ENCODE assay signal across 20 mouse cellular contexts in genomic region chr1:136456741-136457140, GRCm38 (mm10). TPM values are rescaled to one million over a fixed set of nuclear protein-coding genes. Genes with fewer than 3 reads are reported as not detected.
DNase-seq lines count a peak whose midpoint lies in the region; ATAC-seq and TF ChIP-seq lines count a peak whose summit lies in the region.
"Had no signal": no experiment of that assay in that cellular context is flagged by ENCODE, and none has a peak within 500 bp of the region (broad histone marks: within the 10 kb centered on the region; RNA-seq: fewer than 3 reads in every experiment).

No protein-coding gene starts in this region.

- DNase-seq in cerebellum, postnatal 10 days = peak; percentile 30 to 44
- no peak for DNase-seq in cerebellum, adult 9-11 months
- peak; percentile 58 for DNase-seq in heart, embryonic 10.5 days (ENCODE audit: low spot score)
- no peak for DNase-seq in heart, postnatal 4 days
- DNase-seq in liver, adult 2 months (ENCODE audit: extremely low read depth, low read depth, low spot score) = peak; percentile 58
- DNase-seq: adrenal gland, adult 8-10 months; adrenal gland, postnatal 14 days; adrenal gland, postnatal 36 days; B cell, adult 2 months had no signal

- H3K4me2 ChIP-seq in forebrain, embryonic 15.5 days (replicated peaks) = no peak overlapping the region
- no peak overlapping the region for H3K4me2 ChIP-seq in forebrain, embryonic 16.5 days (ENCODE audit: low read length)
- H3K4me2 ChIP-seq in liver, embryonic 12.5 days = no peak overlapping the region
- H3K4me2 ChIP-seq: embryonic facial prominence, embryonic 12.5 days; forebrain, embryonic 13.5 days had no signal

- no peaks in the 10 kb centered on the region for H3K36me3 ChIP-seq in forebrain, embryonic 15.5 days
- no peaks in the 10 kb centered on the region for H3K36me3 ChIP-seq in forebrain, embryonic 16.5 days (ENCODE audit: control insufficient read depth, insufficient read depth)
- H3K36me3 ChIP-seq in heart, embryonic 10.5 days = no peaks in the 10 kb centered on the region
- no peaks in the 10 kb centered on the region for H3K36me3 ChIP-seq in liver, adult 2 months (ENCODE audit: control insufficient read depth, insufficient read depth, low read length)
- no peaks in the 10 kb centered on the region for H3K36me3 ChIP-seq in liver, embryonic 12.5 days
- H3K36me3 ChIP-seq: embryonic facial prominence, embryonic 10.5 days; embryonic facial prominence, embryonic 12.5 days; G1E had no signal

- TF ChIP-seq CTCF in liver, adult 2 months (IDR thresholded peaks at IDR 0.05; ENCODE audit: low read depth, low read length) = no peak

- ATAC-seq in forebrain, embryonic 15.5 days (replicated peaks) = no peak
- ATAC-seq in forebrain, embryonic 16.5 days = no peak
- ATAC-seq in liver, embryonic 12.5 days = no peak
- ATAC-seq: activated CD4-positive, CD25-positive, alpha-beta regulatory T cell, adult 4 months; CD4-positive, CD25-positive, alpha-beta regulatory T cell, adult 4 months; forebrain, embryonic 13.5 days; Patski had no signal

- TF ChIP-seq POLR2A in liver, adult 2 months (IDR thresholded peaks at IDR 0.05; ENCODE audit: extremely low read depth, insufficient read depth, low read length) = no peak

- H3K9me3 ChIP-seq in forebrain, embryonic 15.5 days = no peaks in the 10 kb centered on the region
- H3K9me3 ChIP-seq in forebrain, embryonic 16.5 days (ENCODE audit: control insufficient read depth, low read length) = no peaks in the 10 kb centered on the region
- H3K9me3 ChIP-seq in heart, embryonic 10.5 days = no peaks in the 10 kb centered on the region
- H3K9me3 ChIP-seq in liver, embryonic 12.5 days (replicated peaks) = no peaks in the 10 kb centered on the region
- H3K9me3 ChIP-seq: embryonic facial prominence, embryonic 10.5 days; embryonic facial prominence, embryonic 12.5 days; forebrain, embryonic 13.5 days; G1E had no signal

- 0 out of 2 replicates have a peak, but pooled peaks cover 8% of the 10 kb centered on the region for H3K4me1 ChIP-seq in forebrain, embryonic 15.5 days
- H3K4me1 ChIP-seq in forebrain, embryonic 16.5 days (replicated peaks; ENCODE audit: control insufficient read depth, insufficient read depth, low read length) = no peaks in the 10 kb centered on the region; the same call in 1 of the 2 replicates
- H3K4me1 ChIP-seq in heart, embryonic 10.5 days = no peaks in the 10 kb centered on the region
- H3K4me1 ChIP-seq in liver, adult 2 months (ENCODE audit: control insufficient read depth, insufficient read depth, low read length) = 0 out of 2 replicates have a peak, but pooled peaks cover 3% of the 10 kb centered on the region
- no peaks in the 10 kb centered on the region for H3K4me1 ChIP-seq in liver, embryonic 12.5 days
- H3K4me1 ChIP-seq: embryonic facial prominence, embryonic 12.5 days had no signal

- H3K27me3 ChIP-seq in forebrain, embryonic 15.5 days = 0 out of 2 replicates have a peak, but pooled peaks cover 3% of the 10 kb centered on the region
- H3K27me3 ChIP-seq in forebrain, embryonic 16.5 days (replicated peaks; ENCODE audit: control insufficient read depth, insufficient read depth, low read length) = 0 out of 2 replicates have a peak, but pooled peaks cover 2% of the 10 kb centered on the region
- 0 out of 2 replicates have a peak, but pooled peaks cover 4% of the 10 kb centered on the region for H3K27me3 ChIP-seq in heart, embryonic 10.5 days (ENCODE audit: insufficient read depth, poor library complexity, severe bottlenecking)
- no peaks in the 10 kb centered on the region for H3K27me3 ChIP-seq in liver, adult 2 months (ENCODE audit: control insufficient read depth, insufficient read depth, low read length)
- peaks cover 48% of the 10 kb centered on the region for H3K27me3 ChIP-seq in liver, embryonic 12.5 days (replicated peaks)
- H3K27me3 ChIP-seq: Patski had no signal

- H3K9ac ChIP-seq in forebrain, embryonic 15.5 days (replicated peaks) = no peak overlapping the region
- no peak overlapping the region for H3K9ac ChIP-seq in forebrain, embryonic 16.5 days (replicated peaks; ENCODE audit: low read depth, low read length)
- H3K9ac ChIP-seq in liver, adult 2 months (ENCODE audit: low read depth, low read length) = no peak overlapping the region
- no peak overlapping the region for H3K9ac ChIP-seq in liver, embryonic 12.5 days
- H3K9ac ChIP-seq: embryonic facial prominence, embryonic 12.5 days; forebrain, embryonic 13.5 days; forebrain, postnatal 0 days had no signal

- no peak overlapping the region for H3K4me3 ChIP-seq in forebrain, embryonic 15.5 days
- no peak overlapping the region for H3K4me3 ChIP-seq in forebrain, embryonic 16.5 days (replicated peaks; ENCODE audit: low read length)
- H3K4me3 ChIP-seq in heart, embryonic 10.5 days = no peak overlapping the region
- no peak overlapping the region for H3K4me3 ChIP-seq in liver, adult 2 months (ENCODE audit: insufficient read depth, low read depth, low read length)
- H3K4me3 ChIP-seq in liver, embryonic 12.5 days = no peak overlapping the region
- H3K4me3 ChIP-seq: embryonic facial prominence, embryonic 10.5 days; embryonic facial prominence, embryonic 12.5 days; forebrain, embryonic 13.5 days had no signal

- WGBS in forebrain, embryonic 15.5 days = 78% methylated on average over 6 of the region's 6 CpGs
- WGBS in forebrain, embryonic 16.5 days = 79% methylated on average over 6 of the region's 6 CpGs
- WGBS in heart, embryonic 10.5 days = 71% methylated on average over 6 of the region's 6 CpGs
- 56% methylated on average over 6 of the region's 6 CpGs for WGBS in liver, adult 2 months
- WGBS in liver, embryonic 12.5 days (ENCODE audit: insufficient replicate concordance) = 64% methylated on average over 6 of the region's 6 CpGs

- no peaks in the 10 kb centered on the region for H3K79me2 ChIP-seq in liver, adult 2 months (ENCODE audit: control insufficient read depth, insufficient read depth, low read length)

- H3K27ac ChIP-seq in forebrain, embryonic 15.5 days (replicated peaks) = peak overlapping the region; percentile 11; the same call in 1 of the 2 replicates
- no peak overlapping the region for H3K27ac ChIP-seq in forebrain, embryonic 16.5 days (ENCODE audit: low read length)
- no peak overlapping the region for H3K27ac ChIP-seq in heart, embryonic 10.5 days
- no peak overlapping the region for H3K27ac ChIP-seq in liver, adult 2 months (replicated peaks; ENCODE audit: insufficient read depth, low read depth, low read length)
- no peak overlapping the region for H3K27ac ChIP-seq in liver, embryonic 12.5 days
- H3K27ac ChIP-seq: embryonic facial prominence, embryonic 10.5 days; embryonic facial prominence, embryonic 12.5 days; forebrain, embryonic 13.5 days had no signal

RNA-seq across cellular contexts. Expression of gene Kif14, which starts 9.4 kb away (rescaled TPM):
- polyA plus RNA-seq in forebrain, embryonic 15.5 days (2015; fragmentation: Nextera tagmentation; extraction: Ambion mirVana) = 2.3 and 2.6 TPM in 2 replicates
- 1.7 and 2.4 TPM in 2 replicates for polyA plus RNA-seq in forebrain, embryonic 16.5 days (2015; fragmentation: Nextera tagmentation; extraction: Ambion mirVana)
- polyA plus RNA-seq in heart, embryonic 10.5 days (2016; fragmentation: Nextera tagmentation; extraction: Ambion mirVana) = 5.2 and 5.4 TPM in 2 replicates
- total RNA-seq in heart, postnatal 4 days (2021) = 1 to 10 TPM; 7.3 to 7.8 TPM
- 0.07 and 0.09 TPM in 2 replicates for total RNA-seq in liver, adult 2 months (2014; rRNA removed)
- polyA plus RNA-seq in liver, adult 2 months (2012; rRNA removed) = 0.02 TPM in 1 of 2 replicates, not detected in the other
- 11.2 and 11.3 TPM in 2 replicates for polyA plus RNA-seq in liver, embryonic 12.5 days (2016; fragmentation: Nextera tagmentation; extraction: Ambion mirVana)

RNA-seq across cellular contexts. Expression of gene Ddx59, which starts 41.7 kb away (rescaled TPM):
- polyA plus RNA-seq in forebrain, embryonic 15.5 days (2015; fragmentation: Nextera tagmentation; extraction: Ambion mirVana) = 17.4 and 18.4 TPM in 2 replicates
- 17.2 and 19.0 TPM in 2 replicates for polyA plus RNA-seq in forebrain, embryonic 16.5 days (2015; fragmentation: Nextera tagmentation; extraction: Ambion mirVana)
- 14.6 TPM in 2 replicates for polyA plus RNA-seq in heart, embryonic 10.5 days (2016; fragmentation: Nextera tagmentation; extraction: Ambion mirVana)
- 10 to 100 TPM; 11.9 TPM for total RNA-seq in heart, postnatal 4 days (2021)
- total RNA-seq in liver, adult 2 months (2014; rRNA removed) = 4.2 and 6.0 TPM in 2 replicates
- 1.7 and 2.2 TPM in 2 replicates for polyA plus RNA-seq in liver, adult 2 months (2012; rRNA removed)
- 7.8 and 8.3 TPM in 2 replicates for polyA plus RNA-seq in liver, embryonic 12.5 days (2016; fragmentation: Nextera tagmentation; extraction: Ambion mirVana)

Comparison
In these comparisons a context has a peak if more than half of its experiments do, and no peak if none do; other contexts are left out.
1. DNase-seq: peak in cerebellum, postnatal 10 days (2 of 2), heart, embryonic 10.5 days (single experiment) and liver, adult 2 months (single experiment); none in cerebellum, adult 9-11 months (single experiment) and heart, postnatal 4 days (single experiment).